Mouse (Mus musculus): ENCODE measurements around the gene Polr2b.

Gene Polr2b

DNA sequence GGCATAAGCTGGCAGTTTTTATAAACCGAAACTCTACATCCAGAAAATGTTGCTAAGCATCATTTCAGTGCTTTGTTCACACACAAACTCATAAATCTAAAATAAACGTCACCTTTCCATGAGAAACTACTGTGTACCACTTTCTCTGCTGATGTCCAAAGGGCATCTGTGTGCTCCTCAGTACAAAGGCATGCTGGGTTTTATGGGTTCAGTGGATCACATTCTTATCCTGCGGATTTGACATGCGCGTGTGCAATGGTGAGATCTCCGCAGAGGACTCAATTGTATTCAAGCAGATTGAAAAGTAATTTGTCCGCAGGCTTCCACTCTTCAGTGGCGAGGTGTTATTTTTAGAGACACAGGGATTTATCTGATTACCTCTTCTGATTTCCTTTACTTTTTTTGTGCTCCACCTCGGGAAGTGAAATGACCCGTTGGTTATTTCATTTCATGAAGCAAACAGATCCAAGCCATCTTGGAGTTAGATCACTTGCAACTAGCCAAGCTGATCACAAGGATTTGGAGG lies 83.2 kb downstream of the Polr2b start:
- DNase-seq = no peak

DNA sequence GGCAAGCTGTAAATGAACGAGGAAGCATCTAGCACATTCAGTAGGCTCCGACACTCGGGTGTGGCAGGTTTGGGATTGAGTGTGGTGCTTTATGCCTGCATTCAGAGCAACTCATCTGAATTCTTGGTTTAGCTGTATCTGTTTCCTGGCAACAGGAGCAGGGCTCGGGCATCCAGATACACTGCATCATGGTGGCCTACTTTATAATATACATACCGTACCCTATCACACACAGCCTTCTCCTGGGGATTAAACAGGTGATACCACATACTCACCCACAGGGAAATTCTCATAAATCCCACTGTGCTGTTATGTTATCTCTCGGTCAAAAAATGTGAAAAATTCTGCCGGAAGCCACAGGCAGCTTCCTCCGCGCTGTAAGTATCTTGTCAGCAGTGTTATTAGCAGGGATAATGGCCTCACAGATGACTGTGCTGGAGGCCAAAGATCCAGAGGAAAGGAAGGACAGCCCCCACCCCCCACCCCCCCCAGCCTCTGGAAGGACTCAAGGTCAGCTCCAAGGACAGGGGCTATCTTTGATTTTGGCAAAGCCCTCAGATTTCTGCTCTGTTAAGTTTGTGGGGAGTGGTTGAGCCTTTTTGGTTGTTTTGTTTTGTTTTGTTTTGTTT lies 84.2 kb downstream of the Polr2b start:
- no peak for DNase-seq

DNA sequence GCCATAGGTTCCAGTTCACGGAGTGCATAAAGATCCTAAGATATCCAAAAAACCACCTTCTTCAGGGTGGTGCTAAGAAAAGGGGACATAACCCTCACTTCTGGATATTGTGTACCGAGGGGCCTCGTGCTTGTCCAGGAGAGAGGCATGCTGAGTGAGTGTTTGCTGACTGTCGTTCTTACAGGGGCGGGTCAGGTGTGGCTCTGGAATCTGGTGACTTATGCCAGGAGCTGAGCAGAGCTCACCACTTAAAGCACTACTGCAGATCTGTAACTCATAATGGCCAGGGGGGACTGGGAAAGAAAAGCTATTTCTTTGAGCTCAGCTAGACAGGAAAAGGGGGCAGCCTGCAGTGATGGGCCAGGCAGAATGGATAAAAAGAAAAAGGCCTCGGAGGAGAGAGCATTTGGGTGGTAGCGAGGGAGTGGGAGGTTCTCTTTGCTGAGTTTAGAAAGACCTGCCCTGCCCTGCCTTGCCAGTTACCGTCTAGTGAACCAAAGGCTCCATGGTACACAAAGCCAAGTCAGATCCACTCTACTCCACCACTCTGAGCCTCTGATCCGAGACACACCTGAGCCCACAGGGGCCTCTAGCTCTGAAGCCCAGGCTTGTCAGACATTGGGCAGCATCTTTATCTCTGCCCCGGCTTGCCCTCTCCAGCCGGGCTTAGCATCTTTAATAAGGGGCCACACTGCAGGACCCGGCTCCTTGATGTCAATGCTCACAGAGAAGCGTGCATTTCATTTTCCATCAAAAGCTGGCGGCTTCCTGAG lies 88.5 kb downstream of the Polr2b start:
- DNase-seq = no peak
